Mouse (Mus musculus): ENCODE results near the gene Vmn1r160. TPM values are rescaled to one million over a fixed set of nuclear protein-coding genes. Genes with fewer than 3 reads are reported as not detected.
"Not testable (repeated sequence)": the region's sequence is repeated elsewhere in the genome, so short reads cannot be mapped to it uniquely, and the experiment has no call there.

Vmn1r160 gene
- total RNA-seq (2014; fragmentation: Nextera tagmentation) (not detected in 2 replicates), total RNA-seq (2017) (not detected in 2 replicates), polyA plus RNA-seq (2012) (not detected in 2 replicates)

- H3K4me3 ChIP-seq (ENCODE audit: low read depth, low read length); H3K27me3 ChIP-seq (ENCODE audit: insufficient read depth, low read length); ATAC-seq (ENCODE audit: extremely low read depth, insufficient number of reproducible peaks, low FRiP score, poor library complexity, severe bottlenecking); H3K9me3 ChIP-seq (replicated peaks); DNase-seq (ENCODE audit: low spot score); H3K4me1 ChIP-seq (ENCODE audit: insufficient read depth, low read depth, low read length); H3K36me3 ChIP-seq (replicated peaks): not testable (repeated sequence)
Measured at GRCm38 (mm10) chr7:22870924-22871323, at the start of gene Vmn1r160. Gene Vmn1r160 (plus strand): TSS chr7:22871224.

GRCm38 (mm10) chr7:22843505-22843904, 27.5 kb upstream of the Vmn1r160 start, which contains the start of gene Vmn1r159:
Gene Vmn1r159 (minus strand): TSS chr7:22843605.
- ATAC-seq (ENCODE audit: extremely low read depth, insufficient number of reproducible peaks, low FRiP score, poor library complexity, severe bottlenecking), result not testable (repeated sequence)

More at GRCm38 (mm10) chr7:22843505-22843904, 27.5 kb upstream of the Vmn1r160 start, which contains the start of gene Vmn1r159:
- DNase-seq (ENCODE audit: low spot score); H3K27me3 ChIP-seq (ENCODE audit: insufficient read depth, low read length); H3K4me3 ChIP-seq (ENCODE audit: low read depth, low read length); H3K36me3 ChIP-seq (replicated peaks); H3K4me1 ChIP-seq (ENCODE audit: insufficient read depth, low read depth, low read length); H3K9me3 ChIP-seq (replicated peaks): not testable (repeated sequence)

Other genes starting within 250 kb of the Vmn1r160 start
- not detected in 2 replicates for gene Vmn1r155, start 213.2 kb upstream of the Vmn1r160 start, total RNA-seq (2014; fragmentation: Nextera tagmentation)
- gene Vmn1r155, start 213.2 kb upstream of the Vmn1r160 start, total RNA-seq (2017), result not detected in 2 replicates
- not detected in 2 replicates for gene Vmn1r155, start 213.2 kb upstream of the Vmn1r160 start, polyA plus RNA-seq (2012)
- not detected in 2 replicates for gene Gm8693, start 178.9 kb upstream of the Vmn1r160 start, total RNA-seq (2014; fragmentation: Nextera tagmentation)
- not detected in 2 replicates for gene Gm8693, start 178.9 kb upstream of the Vmn1r160 start, total RNA-seq (2017)
- not detected in 2 replicates for gene Gm8693, start 178.9 kb upstream of the Vmn1r160 start, polyA plus RNA-seq (2012)
- gene Gm4567, start 151.5 kb upstream of the Vmn1r160 start, total RNA-seq (2014; fragmentation: Nextera tagmentation), result not detected in 2 replicates
- gene Gm4567, start 151.5 kb upstream of the Vmn1r160 start, total RNA-seq (2017), result not detected in 2 replicates
- gene Gm4567, start 151.5 kb upstream of the Vmn1r160 start, polyA plus RNA-seq (2012), result not detected in 2 replicates
- not detected in 2 replicates for gene Vmn1r157, start 109.5 kb upstream of the Vmn1r160 start, total RNA-seq (2014; fragmentation: Nextera tagmentation)
- gene Vmn1r157, start 109.5 kb upstream of the Vmn1r160 start, total RNA-seq (2017), result not detected in 2 replicates
- not detected in 2 replicates for gene Vmn1r157, start 109.5 kb upstream of the Vmn1r160 start, polyA plus RNA-seq (2012)
- not detected in 2 replicates for gene Vmn1r158, start 80.4 kb upstream of the Vmn1r160 start, total RNA-seq (2014; fragmentation: Nextera tagmentation)
- gene Vmn1r158, start 80.4 kb upstream of the Vmn1r160 start, total RNA-seq (2017), result not detected in 2 replicates
- gene Vmn1r158, start 80.4 kb upstream of the Vmn1r160 start, polyA plus RNA-seq (2012), result not detected in 2 replicates
- not detected in 2 replicates for gene Vmn1r159, start 27.6 kb upstream of the Vmn1r160 start, total RNA-seq (2014; fragmentation: Nextera tagmentation)
- gene Vmn1r159, start 27.6 kb upstream of the Vmn1r160 start, total RNA-seq (2017), result not detected in 2 replicates
- gene Vmn1r159, start 27.6 kb upstream of the Vmn1r160 start, polyA plus RNA-seq (2012), result not detected in 2 replicates
- not detected in 2 replicates for gene Gm4214, start 113.4 kb downstream of the Vmn1r160 start, total RNA-seq (2014; fragmentation: Nextera tagmentation)
- not detected in 2 replicates for gene Gm4214, start 113.4 kb downstream of the Vmn1r160 start, total RNA-seq (2017)
- not detected in 2 replicates for gene Gm4214, start 113.4 kb downstream of the Vmn1r160 start, polyA plus RNA-seq (2012)
- not detected in 2 replicates for gene Gm4216, start 148.7 kb downstream of the Vmn1r160 start, total RNA-seq (2014; fragmentation: Nextera tagmentation)
- gene Gm4216, start 148.7 kb downstream of the Vmn1r160 start, total RNA-seq (2017), result 0.17 TPM in 1 of 2 replicates, not detected in the other
- gene Gm4216, start 148.7 kb downstream of the Vmn1r160 start, polyA plus RNA-seq (2012), result not detected in 2 replicates
- gene Vmn1r163, start 184.3 kb downstream of the Vmn1r160 start, total RNA-seq (2014; fragmentation: Nextera tagmentation), result not detected in 2 replicates
- 0.16 TPM in 1 of 2 replicates, not detected in the other for gene Vmn1r163, start 184.3 kb downstream of the Vmn1r160 start, total RNA-seq (2017)
- not detected in 2 replicates for gene Vmn1r163, start 184.3 kb downstream of the Vmn1r160 start, polyA plus RNA-seq (2012)
- gene Gm8720, start 196.2 kb downstream of the Vmn1r160 start, total RNA-seq (2014; fragmentation: Nextera tagmentation), result not detected in 2 replicates
- not detected in 2 replicates for gene Gm8720, start 196.2 kb downstream of the Vmn1r160 start, total RNA-seq (2017)
- not detected in 2 replicates for gene Gm8720, start 196.2 kb downstream of the Vmn1r160 start, polyA plus RNA-seq (2012)